ENCODE assay signal across 14 mouse cellular contexts in the genomic region with DNA sequence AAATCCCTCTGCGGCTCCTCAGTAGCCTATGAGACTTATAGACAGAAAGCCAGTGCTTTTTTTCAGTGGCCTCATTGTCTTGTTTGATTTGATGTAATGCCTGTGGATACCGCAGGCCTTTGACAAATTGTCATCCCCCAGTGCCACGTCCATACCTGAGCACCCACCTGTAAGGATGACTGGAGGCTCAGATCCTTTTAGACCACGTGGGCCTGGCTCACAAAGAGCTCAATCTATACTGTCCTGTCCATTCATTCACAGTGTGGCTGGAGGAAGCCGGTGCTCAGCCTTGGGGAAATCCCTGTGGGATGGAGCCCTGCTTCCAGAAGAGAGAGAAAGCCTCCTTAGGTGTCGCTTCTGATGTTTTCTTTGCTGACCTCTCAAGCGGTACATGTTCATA.
DNase-seq lines count a peak whose midpoint lies in the region; ATAC-seq and TF ChIP-seq lines count a peak whose summit lies in the region.
"Had no signal": no experiment of that assay in that cellular context is flagged by ENCODE, and none has a peak within 500 bp of the region (broad histone marks: within the 10 kb centered on the region; RNA-seq: fewer than 3 reads in every experiment).

No protein-coding gene starts in this region.

- H3K27ac ChIP-seq in midbrain, embryonic 15.5 days: no peak overlapping the region
- no peak overlapping the region for H3K27ac ChIP-seq in midbrain, postnatal 0 days (ENCODE audit: low read depth, low read length)
- H3K27ac ChIP-seq: embryonic facial prominence, embryonic 13.5 days; embryonic facial prominence, embryonic 15.5 days; forebrain, embryonic 10.5 days; forebrain, embryonic 12.5 days had no signal

- H3K9me3 ChIP-seq in midbrain, embryonic 15.5 days: no peaks in the 10 kb centered on the region
- H3K9me3 ChIP-seq in midbrain, postnatal 0 days (ENCODE audit: low read length): no peaks in the 10 kb centered on the region
- H3K9me3 ChIP-seq: embryonic facial prominence, embryonic 13.5 days; embryonic facial prominence, embryonic 15.5 days had no signal

- 81% methylated on average over 7 of the region's 7 CpGs for WGBS in midbrain, embryonic 15.5 days
- WGBS in midbrain, postnatal 0 days: 82% methylated on average over 7 of the region's 7 CpGs

- peaks cover 12% of the 10 kb centered on the region for H3K4me1 ChIP-seq in midbrain, embryonic 15.5 days
- H3K4me1 ChIP-seq in midbrain, postnatal 0 days (ENCODE audit: insufficient read depth, low read length): no peaks in the 10 kb centered on the region

- H3K36me3 ChIP-seq in midbrain, embryonic 15.5 days (replicated peaks): no peaks in the 10 kb centered on the region
- H3K36me3 ChIP-seq in midbrain, postnatal 0 days (ENCODE audit: insufficient read depth, low read length): no peaks in the 10 kb centered on the region
- H3K36me3 ChIP-seq: embryonic facial prominence, embryonic 15.5 days; forebrain, embryonic 12.5 days had no signal

- TF ChIP-seq CTCF in midbrain, postnatal 0 days (IDR thresholded peaks at IDR 0.05): no peak

- no peak overlapping the region for H3K9ac ChIP-seq in midbrain, embryonic 15.5 days
- H3K9ac ChIP-seq in midbrain, postnatal 0 days (replicated peaks; ENCODE audit: low read length, poor library complexity, severe bottlenecking): no peak overlapping the region
- H3K9ac ChIP-seq: embryonic facial prominence, embryonic 13.5 days; embryonic facial prominence, embryonic 15.5 days; forebrain, embryonic 12.5 days had no signal

- H3K4me3 ChIP-seq in midbrain, embryonic 15.5 days: no peak overlapping the region
- H3K4me3 ChIP-seq in midbrain, postnatal 0 days (ENCODE audit: low read depth, low read length): no peak overlapping the region
- H3K4me3 ChIP-seq: embryonic facial prominence, embryonic 13.5 days; embryonic facial prominence, embryonic 15.5 days; erythroblast, embryonic 14.5 days; forebrain, embryonic 10.5 days; forebrain, embryonic 12.5 days had no signal

- H3K4me2 ChIP-seq in midbrain, embryonic 15.5 days: no peak overlapping the region
- H3K4me2 ChIP-seq in midbrain, postnatal 0 days (ENCODE audit: low read depth, low read length, poor library complexity, severe bottlenecking): no peak overlapping the region
- H3K4me2 ChIP-seq: embryonic facial prominence, embryonic 13.5 days; embryonic facial prominence, embryonic 15.5 days; forebrain, embryonic 12.5 days had no signal

- ATAC-seq in midbrain, embryonic 15.5 days (replicated peaks): peak; percentile 57; the same call in 1 of the 2 replicates
- no peak for ATAC-seq in midbrain, postnatal 0 days (ENCODE audit: low FRiP score)
- ATAC-seq: forebrain, embryonic 14.5 days had no signal

- no peaks in the 10 kb centered on the region for H3K27me3 ChIP-seq in midbrain, embryonic 15.5 days (replicated peaks)
- no peaks in the 10 kb centered on the region for H3K27me3 ChIP-seq in midbrain, postnatal 0 days (ENCODE audit: insufficient read depth, low read length)
- H3K27me3 ChIP-seq: embryonic facial prominence, embryonic 13.5 days; embryonic facial prominence, embryonic 15.5 days; forebrain, embryonic 12.5 days had no signal

- DNase-seq in cerebellum, adult 8-10 months: peak; percentile 23
- DNase-seq in cerebellum, adult 11 months: no peak
- DNase-seq in midbrain, postnatal 0 days (ENCODE audit: low spot score): no peak
- DNase-seq: adrenal gland, adult 2 months; adrenal gland, postnatal 10 days; adrenal gland, postnatal 25 days; embryo, embryonic 11 days had no signal
